Mouse (Mus musculus) liver, embryonic 14.5 days (tissue): ENCODE measurements around the gene Klhl10.
A peak's percentile ranks its signal among the peaks of the same experiment; 100 is the strongest.

Experiments
- CTCF ChIP-seq: IDR thresholded peaks from 2 replicates; pipeline ENCODE4 v1.5.1; 2016; ENCODE audit warnings: antibody characterized with exemption, low read depth, control low read depth
- EP300 ChIP-seq: IDR thresholded peaks from 2 replicates; pipeline ENCODE4 v1.6.1; 2016; ENCODE audit warnings: antibody characterized with exemption, low read depth

GRCm38 (mm10) chr11:100396886-100397599 is 44.7 kb upstream of the Klhl10 start:
- peak; percentile 55 for TF ChIP-seq CTCF
- no peak for TF ChIP-seq EP300
